Mouse (Mus musculus) cerebellum, postnatal 25 days (tissue): Measurements from ENCODE around the gene Fbln1.

Experiments used
- DNase-seq, 2 experiments: peaks; one replicate each; pipeline ENCODE4 v3.0.0; 2021; ENCODE audit warnings: mixed read lengths in 2 of 2

The Fbln1 gene

DNA sequence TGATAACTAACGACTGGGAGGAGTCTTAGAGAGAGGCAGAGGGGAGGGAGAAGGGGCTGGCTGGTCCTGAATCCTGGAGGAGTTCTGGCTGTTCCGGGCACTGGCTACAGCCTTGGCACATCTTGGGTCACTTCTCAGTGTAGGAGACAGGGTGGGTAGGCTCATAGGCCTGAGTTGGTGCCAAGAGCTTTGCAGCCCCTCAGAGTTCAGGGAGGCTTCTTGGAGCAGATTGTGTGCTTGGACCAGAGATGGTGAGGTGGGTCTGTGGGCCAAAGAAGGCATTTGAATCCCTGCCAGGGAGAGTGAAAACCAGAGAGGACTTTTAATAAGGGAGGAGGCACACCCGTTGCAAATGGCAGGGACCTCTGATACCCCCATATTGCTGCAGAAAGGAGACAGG is 1.3 kb downstream of the Fbln1 start:
- no peak for DNase-seq

DNA sequence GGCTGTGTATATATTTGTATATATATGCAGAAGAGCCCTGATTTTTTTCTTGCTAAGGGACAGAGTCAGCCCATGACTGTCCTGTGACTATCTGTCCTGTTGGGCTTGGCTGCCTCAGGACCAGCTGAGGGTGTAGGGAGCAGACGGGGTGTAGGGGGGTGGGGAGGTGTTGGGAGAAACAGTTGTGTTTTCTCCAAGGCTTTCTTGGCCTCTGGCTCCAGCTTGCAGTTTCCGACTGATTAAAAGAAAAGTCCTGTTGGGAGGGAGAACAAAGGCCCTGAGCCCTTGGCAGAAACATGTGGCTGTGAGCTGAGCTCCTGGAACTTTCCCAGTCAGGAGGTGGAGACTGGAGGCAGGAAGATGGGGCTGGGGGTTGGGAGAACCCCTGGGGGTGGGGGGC is 2.0 kb downstream of the Fbln1 start:
- DNase-seq: peak in 1 of 2 experiments; percentile 10

DNA sequence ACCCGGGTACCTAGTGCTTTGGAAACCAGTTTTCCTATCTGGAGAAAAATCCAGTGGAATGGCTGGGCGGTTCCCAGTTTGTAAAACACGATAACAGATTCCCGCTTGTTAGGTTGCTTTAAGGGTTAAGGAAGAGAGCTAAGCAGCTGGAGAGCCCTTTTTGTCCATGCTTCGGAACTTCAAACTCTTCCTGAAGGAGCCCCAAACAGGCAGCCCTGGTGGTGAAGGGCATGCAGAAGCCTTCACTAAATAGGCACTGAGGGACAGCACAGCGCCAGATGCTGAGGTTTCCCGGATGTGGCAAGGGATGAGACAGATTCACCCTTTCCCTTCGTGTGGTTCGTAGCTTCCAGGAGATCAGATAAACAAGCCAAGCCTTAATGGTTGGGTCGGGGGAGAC is 2.6 kb downstream of the Fbln1 start:
- no peak for DNase-seq

DNA sequence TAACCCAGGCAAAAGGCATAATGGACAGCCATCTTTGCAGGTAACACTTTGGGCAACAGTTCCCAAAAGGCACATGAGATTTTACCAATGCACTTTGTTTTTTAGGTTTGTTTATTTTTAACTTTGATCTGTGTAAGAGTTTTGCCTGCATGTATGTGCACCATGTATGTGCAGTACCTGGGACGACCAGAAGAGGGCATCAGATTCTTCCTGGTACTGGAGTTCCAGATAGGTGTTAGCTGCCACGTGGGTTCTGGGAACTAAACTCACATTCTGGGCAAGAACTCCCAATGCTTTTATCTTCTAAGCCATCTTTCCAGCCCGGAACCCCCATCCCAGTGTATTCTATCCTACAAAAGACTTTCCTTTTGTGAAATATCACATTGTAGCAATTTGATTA is 3.6 kb downstream of the Fbln1 start:
- no peak for DNase-seq

DNA sequence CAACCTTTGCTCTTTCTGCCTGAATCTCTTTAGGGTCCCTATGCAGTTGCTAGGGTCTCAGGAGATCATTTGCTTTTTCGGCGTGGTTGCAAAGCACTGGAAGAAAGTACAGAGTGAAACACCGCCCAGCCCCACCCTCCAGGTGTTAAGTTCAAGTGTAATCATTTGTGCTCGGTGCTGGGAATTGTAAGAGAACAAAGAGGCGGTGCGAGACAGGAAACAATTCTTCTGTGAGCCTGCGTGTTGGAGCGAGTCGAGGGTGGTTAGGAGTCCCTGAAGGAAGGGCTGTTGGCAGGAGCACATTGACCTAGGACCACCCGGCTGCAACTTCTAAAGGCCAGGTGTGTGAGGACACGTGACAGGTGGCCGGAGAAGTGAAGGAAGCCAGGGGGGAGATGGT is 4.9 kb downstream of the Fbln1 start:
- DNase-seq: no peak

DNA sequence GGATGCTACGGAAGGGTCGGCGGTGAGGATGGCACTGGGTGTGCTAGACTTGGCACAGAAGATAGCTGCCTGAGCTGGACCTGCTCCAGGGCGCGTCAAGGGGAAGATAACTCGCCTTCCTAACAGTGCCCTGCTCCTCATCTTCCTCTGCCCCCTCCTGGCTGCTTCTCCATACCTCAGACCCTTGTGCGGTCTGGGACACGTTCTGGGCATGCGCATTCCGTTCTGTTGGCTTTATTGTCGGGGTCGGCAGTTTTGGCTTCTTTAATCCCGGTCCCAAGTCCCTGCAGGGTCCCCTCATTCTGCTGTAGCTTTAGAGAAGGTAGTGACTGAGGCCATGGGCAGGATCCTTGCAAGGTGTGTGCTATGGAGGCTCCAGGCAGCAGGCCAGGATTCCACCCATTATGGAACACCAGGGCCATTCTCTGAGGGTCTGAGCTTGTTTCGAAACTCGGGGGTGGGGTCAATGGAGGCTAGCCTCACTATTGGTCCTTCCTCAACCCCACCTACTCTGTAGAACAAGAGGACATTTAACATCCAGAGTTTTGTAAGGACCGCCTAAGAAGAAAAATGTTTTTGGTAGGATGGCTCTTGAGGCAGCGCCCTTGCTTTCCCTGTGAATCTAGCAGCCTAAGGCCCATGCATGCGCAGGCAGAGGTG is 5.5 kb downstream of the Fbln1 start:
- no peak for DNase-seq

DNA sequence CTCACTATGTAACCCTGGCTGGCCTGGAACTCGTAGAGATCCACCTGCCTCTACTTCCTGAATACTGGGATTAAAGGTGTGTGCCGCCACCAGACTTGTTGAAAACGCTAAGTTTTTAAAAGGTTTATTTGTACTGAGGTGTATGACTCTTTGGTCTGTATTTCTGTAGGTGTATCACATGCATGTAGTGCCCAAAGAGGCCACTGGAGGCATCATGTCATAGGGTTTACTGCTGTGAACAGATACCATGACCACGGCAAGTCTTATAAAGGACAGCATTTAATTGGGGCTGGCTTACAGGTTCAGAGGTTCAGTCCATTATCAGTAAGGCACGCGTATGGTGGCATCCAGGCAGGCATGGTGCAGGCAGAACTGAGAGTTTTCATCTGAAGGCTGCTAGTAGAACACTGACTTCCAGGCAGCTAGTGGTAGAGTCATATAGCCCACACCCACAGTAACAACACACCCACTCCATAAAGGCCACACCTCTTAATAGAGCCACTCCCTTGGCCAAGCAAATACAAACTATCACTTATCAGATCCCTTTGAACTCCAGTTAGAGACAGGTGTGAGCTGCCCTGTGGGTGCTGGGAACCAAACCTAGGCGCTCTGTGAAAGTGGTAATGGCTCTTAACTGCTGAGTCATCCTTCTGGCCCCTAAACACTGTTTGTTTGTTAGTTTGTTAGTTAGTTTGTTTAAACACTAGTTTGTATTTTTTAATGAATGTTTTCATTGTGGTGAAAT is 10.5 kb downstream of the Fbln1 start:
- no peak for DNase-seq

DNA sequence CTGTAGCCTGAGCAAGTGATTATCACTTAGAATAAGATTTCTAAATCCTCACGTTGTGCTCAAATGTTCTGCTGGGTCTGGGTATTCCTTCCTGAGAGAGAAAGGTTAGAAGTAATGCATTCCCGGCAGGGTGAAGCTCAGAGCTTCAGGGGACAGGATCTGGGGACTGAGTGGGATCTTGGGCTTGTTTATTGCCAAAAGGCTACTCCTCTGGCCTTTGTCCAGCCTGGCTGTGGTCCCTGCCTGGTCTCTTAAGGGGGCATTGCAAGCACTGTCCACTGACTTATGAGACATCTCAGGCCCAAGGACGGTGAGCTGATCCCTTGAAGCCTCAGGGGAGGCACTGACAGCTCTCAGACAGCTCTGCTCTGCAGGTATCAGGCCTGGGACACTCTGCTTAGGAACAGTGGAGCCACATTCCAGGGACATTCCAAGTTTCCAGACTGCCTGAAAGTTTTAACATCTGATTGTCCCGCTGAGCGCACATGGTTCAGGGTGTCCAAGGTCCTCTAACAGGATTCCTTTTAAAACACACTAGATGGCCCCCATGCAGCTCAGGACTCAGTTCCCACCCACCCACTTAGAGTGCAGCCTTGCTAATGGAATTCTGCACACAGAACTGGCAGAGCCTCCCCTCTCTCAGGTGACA is 13.0 kb downstream of the Fbln1 start:
- no peak for DNase-seq

DNA sequence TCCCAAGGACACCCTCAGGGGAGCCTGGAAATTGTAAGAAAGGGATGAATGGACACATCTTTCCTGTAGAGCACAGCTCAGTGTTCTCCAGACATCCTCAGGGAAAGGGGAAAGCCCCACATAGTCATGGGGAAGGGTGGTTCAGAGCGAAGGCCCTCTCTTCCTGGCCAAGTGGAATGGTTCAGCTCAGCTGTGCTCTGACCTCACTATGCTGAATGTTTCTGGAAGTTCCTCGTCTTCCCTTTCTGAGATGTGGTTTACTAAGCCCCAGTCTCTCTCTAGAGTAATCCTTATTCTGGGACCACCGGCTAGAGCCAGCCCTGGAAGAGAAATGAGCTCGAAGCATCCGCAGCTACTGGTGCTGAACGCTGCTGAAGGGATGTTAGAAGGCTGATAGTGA is 14.6 kb downstream of the Fbln1 start:
- no peak for DNase-seq

DNA sequence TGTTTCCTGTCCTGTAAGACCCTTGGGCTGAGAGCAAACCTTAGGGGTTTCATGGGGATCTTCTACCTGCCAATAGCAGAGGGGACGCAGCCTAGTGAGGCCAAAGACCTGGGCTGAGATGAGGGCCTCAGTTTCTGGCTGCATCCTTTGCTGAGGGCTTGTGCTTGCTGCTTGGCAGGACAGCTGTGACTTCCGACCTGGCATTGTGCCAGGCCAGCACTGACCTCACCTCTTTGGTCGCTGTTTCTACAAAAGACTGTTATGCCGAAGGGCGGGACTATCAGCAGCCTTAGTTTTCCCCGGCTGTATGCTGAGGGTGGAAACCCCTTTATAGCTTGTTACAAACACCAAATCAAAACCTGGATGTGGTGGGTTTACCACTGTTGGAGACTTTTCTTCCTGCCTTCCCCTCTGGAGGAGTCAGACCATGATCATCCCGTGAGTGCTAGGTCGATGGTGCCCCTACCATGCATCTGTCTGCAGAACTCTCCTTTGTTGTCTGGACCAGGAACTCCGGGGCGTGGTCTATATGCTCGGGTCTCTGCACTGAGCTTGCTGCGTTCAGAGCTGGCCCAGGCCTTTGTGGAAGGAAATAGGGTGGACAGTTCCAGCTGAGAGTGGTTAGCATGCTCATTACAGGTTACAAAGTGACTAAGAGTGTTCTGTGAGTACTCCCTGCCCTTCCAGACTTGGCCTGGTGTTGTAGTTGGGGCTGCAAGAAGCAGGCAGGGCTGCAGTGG is 15.5 kb downstream of the Fbln1 start:
- DNase-seq: no peak

DNA sequence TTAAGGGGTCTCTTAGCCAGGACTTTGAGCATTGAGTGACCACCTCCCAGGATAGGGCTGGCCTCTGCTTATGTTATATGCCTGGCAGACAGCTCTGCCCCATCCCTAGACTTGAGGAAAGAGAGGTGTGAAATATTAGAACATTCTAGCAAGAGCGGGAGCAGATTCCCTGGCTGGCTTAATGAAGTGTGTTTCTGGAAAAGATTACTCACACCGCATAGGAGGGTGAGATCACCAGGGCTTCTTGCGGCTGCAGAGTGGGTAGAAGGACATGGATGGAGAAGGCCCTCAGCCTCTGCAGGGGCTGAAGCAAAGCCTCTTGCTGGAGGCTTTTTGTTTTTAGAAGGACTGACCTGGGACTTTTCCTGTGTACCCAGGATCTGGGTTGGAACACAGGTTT is 19.9 kb downstream of the Fbln1 start:
- no peak for DNase-seq

DNA sequence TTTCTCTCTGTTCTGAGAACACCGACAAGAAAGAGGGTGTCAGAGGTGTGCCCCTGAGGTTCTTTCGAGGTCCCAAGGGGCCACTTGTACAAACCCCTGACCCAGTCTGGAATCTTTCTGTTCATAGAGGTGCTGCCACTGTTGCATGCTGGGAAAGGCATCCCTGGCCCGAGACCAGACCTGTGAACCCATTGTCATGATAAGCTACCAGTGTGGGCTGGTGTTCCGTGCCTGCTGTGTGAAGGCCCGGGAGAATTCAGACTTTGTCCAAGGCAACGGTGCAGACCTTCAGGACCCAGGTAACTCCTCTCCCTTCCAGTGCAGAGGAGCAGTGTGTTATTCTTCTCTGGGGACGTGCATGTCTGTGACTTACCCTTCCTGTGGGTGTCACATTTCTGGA is 21.1 kb downstream of the Fbln1 start:
- no peak for DNase-seq

DNA sequence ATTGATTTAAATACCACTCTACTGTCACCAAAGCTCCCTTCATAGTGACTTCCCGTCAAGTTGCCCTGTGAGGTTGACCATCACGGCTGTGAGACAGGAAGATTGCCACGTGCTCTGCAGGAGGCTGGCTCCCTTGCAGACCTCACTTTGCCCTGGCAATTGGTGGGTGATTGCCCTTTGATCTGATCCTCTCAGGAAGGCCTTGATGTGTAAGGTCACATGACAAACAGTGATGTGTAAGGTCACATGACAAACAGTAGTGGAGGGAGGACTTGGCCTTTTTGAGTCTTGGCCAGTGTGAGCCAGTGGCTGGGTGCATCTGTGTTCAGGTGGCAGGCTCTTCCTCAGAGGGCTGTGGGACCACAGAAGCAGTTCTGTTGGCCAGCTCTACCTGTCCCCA is 22.8 kb downstream of the Fbln1 start:
- DNase-seq: no peak

DNA sequence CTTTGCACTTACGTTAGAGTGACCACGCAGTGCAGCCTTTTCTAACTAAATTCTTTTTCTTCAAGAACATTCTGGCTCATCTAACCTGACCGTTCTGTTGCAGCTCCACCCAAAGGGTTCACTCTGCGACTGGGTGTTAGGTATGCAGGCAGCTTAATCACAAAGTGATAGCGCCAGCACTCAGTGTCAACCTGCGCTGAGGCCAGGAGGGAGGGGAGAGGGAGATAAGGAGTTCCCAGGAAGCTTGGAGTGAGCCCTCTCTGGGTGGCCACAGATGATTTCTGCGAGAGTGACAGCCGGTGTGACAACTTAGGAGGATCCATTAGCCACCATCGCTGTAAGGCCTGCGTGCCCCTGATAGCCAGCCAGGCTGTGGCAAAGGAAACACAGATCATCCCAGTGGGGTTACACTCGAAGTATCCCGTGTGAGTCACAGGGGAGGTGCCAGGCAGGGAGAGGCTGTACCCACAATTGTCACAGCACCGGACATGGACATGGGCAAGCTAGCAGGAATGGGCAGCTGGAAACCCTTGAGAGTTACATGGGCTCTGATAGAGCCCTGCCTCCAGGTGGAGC is 24.3 kb downstream of the Fbln1 start:
- no peak for DNase-seq

DNA sequence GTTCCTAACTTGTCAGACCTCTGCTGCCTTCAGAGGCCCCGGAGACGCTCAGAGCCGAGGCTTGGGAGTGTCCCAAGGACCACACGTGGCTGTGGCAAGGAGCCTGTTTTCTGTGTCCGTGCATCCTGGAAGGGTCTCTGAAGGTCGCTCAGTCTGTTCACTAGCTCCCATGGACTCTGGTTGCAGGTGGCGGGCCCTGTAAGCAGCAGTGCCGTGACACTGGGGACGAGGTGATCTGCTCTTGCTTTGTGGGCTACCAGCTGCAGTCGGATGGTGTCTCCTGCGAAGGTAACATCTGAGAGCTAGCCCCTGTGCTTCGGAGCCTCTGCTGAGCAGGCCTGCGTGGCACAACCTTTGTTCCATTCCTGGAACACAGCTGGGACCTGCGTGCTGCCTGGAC is 24.9 kb downstream of the Fbln1 start:
- no peak for DNase-seq

DNA sequence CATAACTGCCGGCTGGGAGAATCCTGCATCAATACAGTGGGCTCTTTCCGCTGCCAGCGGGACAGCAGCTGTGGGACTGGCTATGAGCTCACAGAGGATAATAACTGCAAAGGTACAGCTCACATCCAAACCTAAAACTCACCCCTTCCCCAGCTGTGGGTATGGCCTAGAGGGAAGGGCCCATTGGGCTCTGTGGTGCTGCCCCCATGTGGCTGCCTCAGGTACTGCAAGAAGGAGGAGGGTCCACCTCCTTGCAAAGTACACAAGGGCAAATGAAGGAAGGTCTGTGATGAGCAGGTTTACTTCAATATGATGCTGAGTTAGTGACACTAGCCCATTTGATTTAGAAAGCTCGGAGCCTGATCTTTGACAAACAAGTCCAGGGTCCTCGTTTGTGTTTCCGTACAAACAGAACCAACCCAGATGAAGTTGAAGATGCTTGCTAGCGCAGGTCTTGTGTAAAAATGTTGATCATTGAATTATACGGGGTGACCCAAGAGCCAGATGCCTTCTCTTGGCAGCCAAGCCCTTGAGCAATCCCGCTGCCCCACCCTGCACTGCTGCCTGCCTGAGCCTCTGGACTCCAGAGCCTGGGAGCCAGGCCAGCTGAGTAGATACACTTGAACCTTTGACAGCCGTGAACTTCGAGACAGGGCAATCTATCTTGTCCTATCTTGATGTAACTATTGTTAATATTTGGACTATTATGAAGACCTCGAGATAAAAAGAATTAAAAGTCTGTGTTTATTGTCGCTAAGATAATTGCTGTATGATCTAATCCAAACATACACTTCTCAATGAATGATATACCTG is 25.9 kb downstream of the Fbln1 start:
- DNase-seq: peak; percentile 17 to 33

DNA sequence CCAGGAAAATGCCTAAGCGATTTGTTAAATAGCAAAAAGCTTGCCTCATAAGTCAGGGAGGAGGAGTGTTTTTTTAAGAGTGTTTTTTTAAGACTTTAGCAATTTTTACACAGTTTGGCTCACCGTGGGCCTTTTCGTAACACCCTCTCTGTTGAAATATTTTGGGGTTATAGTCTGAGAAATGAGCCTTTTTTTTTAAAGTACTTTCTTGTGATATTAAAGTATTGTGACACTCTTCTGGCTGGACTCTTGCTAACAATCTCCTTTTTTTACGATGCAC is 26.4 kb downstream of the Fbln1 start:
- DNase-seq: no peak

DNA sequence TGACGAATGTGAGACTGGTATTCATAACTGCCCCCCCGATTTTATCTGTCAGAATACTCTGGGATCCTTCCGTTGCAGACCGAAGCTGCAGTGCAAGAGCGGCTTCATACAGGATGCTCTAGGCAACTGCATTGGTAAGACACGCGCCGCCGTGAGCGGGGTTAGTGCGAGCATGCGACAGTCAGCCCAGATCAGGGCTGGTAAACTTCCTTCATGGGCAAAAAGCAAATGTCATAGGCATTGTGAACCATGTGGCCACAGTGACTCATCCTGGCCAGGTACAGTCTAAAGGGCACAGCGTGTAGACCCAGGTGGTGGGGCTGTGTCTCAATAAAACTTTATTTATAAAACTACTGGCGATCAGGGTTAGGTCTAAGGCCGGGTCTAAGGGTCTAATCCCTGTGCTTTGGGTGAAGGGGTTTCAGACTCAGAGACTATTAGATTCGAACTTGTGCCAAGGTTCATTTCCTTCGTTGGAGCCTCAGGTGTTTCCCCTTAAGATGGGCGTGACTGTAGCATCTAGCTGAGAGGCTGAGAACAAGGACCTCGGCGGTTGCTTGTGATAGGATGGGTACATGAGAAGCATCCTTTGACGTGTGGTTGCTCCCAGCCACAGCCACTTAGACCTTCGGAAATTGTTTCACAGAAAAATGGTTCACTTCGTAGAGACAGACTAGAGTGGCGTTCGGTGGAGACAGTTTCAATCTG is 26.9 kb downstream of the Fbln1 start:
- no peak for DNase-seq

DNA sequence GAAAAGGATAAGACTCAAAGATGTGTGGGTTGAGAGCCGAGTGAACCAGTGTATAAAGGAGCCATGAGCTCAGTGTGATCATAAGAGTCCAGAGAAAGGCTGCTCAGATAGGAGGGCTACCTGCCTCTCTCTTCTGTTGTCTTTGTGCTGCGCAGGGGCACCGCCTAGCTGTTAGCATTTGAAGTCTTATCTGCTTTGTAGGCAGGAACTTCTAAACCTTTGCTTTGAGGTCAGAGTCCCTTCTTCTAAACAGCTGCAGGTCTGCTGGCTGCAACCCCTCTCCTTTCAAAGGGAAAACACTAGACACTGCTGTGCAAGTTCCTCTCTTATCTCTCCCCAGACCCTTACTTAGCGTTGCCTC is 27.5 kb downstream of the Fbln1 start:
- DNase-seq: no peak

DNA sequence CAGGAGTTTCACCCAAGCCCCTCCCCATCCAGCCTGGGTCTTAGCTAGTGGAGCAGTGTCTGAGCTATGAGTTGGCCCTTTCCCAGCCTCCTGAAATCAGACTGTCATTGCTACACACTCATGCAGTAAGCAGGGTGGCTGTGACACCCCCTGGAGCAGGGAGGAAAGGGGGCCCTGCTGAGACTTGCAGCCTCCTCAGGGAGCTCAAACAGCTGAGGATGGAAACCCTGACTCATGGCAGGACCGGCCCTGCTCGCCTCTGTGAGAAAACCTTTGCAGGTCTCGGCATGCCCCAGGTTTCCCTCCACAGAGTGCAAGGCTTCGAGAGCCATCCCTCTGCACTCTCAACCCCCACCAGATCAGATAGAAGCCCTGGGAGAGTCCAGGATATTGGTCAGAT is 27.9 kb downstream of the Fbln1 start:
- DNase-seq: no peak

DNA sequence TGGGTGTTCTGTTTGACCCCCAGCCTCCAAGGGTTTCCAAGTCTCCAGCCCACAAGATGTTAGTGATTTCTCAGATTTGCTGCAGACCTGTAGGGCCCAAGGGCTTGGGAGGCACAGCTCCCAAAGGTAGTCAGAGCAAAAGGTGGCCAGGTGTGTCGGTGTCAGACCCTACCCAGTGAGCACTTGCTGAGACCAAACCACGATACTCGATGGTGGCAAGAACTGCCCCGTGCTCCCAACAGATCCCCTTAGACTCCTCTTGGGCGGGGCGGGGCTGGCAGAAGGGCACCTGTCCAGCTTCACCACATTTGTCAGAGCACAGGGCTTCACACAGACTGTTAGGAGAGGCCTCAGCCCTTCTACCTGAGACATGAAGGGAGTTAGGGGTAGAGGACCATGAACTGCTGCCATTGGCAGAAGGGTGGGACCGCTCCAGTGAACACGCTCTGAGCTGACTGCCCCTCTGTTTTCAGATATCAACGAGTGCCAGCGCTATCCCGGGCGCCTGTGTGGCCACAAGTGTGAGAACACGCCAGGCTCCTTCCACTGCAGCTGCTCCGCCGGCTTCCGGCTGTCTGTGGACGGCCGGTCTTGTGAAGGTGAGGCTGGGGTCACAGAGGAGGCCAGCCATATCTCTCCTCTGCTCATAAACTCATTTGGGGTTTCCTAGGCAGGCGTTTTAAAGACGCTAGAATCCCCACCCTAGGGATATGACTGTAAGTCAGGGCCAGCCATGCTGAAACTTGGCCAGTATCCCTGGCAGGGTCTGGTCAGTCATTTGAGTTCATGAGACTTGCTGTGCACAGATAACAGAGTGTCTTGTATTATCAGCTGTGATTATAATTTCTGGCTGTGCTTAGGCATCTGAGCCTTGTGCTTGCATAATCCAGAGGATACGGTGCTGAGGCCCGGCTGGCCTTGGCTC is 33.3 kb downstream of the Fbln1 start:
- DNase-seq: no peak
